In the genomic region with DNA sequence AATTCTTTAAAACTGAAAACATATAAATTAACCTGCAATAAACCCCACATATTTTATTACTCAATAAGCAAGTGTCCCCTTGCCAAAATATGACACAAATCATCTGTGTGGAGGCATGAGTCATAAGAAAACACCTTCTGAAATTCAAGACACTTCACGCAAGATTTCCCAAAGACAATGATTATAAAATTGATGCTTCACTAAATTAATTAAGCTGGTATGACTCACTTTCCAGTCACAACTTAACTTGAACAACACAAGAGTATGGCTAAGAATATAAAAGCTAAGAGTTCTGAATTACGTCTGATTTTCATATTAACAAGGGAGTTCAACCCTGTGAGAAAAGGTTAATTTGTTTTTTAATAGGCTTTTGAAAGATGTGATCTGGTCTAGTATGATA, we compare ENCODE assay signal across 17 mouse cellular contexts.
"Had no signal": no experiment of that assay in that cellular context is flagged by ENCODE, and none has a peak within 500 bp of the region (broad histone marks: within the 10 kb centered on the region; RNA-seq: fewer than 3 reads in every experiment).

No protein-coding gene starts in this region.

- H3K36me3 ChIP-seq: midbrain, embryonic 10.5 days; midbrain, embryonic 12.5 days; neural tube, embryonic 12.5 days; stomach, embryonic 15.5 days had no signal

- H3K4me1 ChIP-seq: midbrain, embryonic 10.5 days; midbrain, embryonic 12.5 days; neural tube, embryonic 12.5 days; stomach, embryonic 15.5 days had no signal

- DNase-seq: lung, adult 18-20 months; lung, embryonic 14.5 days; lung, postnatal 10 days; lung, postnatal 4 days; right cerebral cortex, adult 18-20 months; right cerebral cortex, postnatal 25 days; right cerebral cortex, postnatal 4 days; thymus, adult 2 months; thymus, postnatal 25 days; thymus, postnatal 4 days had no signal

- H3K4me3 ChIP-seq: midbrain, embryonic 10.5 days; midbrain, embryonic 12.5 days; neural tube, embryonic 12.5 days; stomach, embryonic 15.5 days had no signal

- H3K9ac ChIP-seq: liver, embryonic 14.5 days; lung, embryonic 14.5 days; midbrain, embryonic 12.5 days; neural tube, embryonic 12.5 days; stomach, embryonic 15.5 days had no signal

- H3K27me3 ChIP-seq: midbrain, embryonic 12.5 days; neural tube, embryonic 12.5 days; stomach, embryonic 15.5 days had no signal

- H3K4me2 ChIP-seq: lung, embryonic 14.5 days; midbrain, embryonic 12.5 days; neural tube, embryonic 12.5 days; stomach, embryonic 15.5 days had no signal

- H3K9me3 ChIP-seq: midbrain, embryonic 10.5 days; midbrain, embryonic 12.5 days; neural tube, embryonic 12.5 days; stomach, embryonic 15.5 days had no signal

- ATAC-seq: midbrain, embryonic 16.5 days had no signal

- H3K27ac ChIP-seq: liver, embryonic 14.5 days; midbrain, embryonic 10.5 days; midbrain, embryonic 12.5 days; neural tube, embryonic 12.5 days; stomach, embryonic 15.5 days; stomach, postnatal 0 days had no signal
